Mouse (Mus musculus): ENCODE measurements around the gene 2310050C09Rik. TPM values are rescaled to one million over a fixed set of nuclear protein-coding genes. Genes with fewer than 3 reads are reported as not detected.
A peak's percentile ranks its signal among the peaks of the same experiment; 100 is the strongest.

The 2310050C09Rik gene
- total RNA-seq (2014; rRNA removed) = not detected in 2 replicates
- not detected in 2 replicates for polyA plus RNA-seq (2015; fragmentation: Nextera tagmentation; extraction: Ambion mirVana)

- no peaks in the 10 kb centered on the region for H3K4me1 ChIP-seq (ENCODE audit: insufficient read depth)
- no peak within 1 kb of the TSS for H3K4me3 ChIP-seq (ENCODE audit: low read depth, low read length)
- no peak within 1 kb of the TSS for H3K4me2 ChIP-seq (ENCODE audit: low read depth)
- no peak for ATAC-seq
- no peaks in the 10 kb centered on the region for H3K36me3 ChIP-seq (ENCODE audit: insufficient read depth)
- no peak for TF ChIP-seq CTCF (IDR thresholded peaks at IDR 0.05; ENCODE audit: low read depth)
- no peak within 1 kb of the TSS for H3K9ac ChIP-seq
- 81% methylated on average over 4 of the region's 4 CpGs for WGBS
- no peak for DNase-seq
- no peaks in the 10 kb centered on the region for H3K27me3 ChIP-seq (ENCODE audit: insufficient read depth, low read length)
- H3K9me3 ChIP-seq (ENCODE audit: low read length) = no peaks in the 10 kb centered on the region
- no peak within 1 kb of the TSS for H3K27ac ChIP-seq (ENCODE audit: low read depth, low read length)
Measured at GRCm38 (mm10) chr3:92870116-92870515, at the start of gene 2310050C09Rik. Gene 2310050C09Rik, minus strand, starts transcription at chr3:92870216.

GRCm38 (mm10) chr3:92907571-92907970, 37.6 kb upstream of the 2310050C09Rik start:
- 29% methylated on average over 4 of the region's 4 CpGs for WGBS
- peak; percentile 70; the same call in 1 of the 2 replicates for ATAC-seq

GRCm38 (mm10) chr3:92905182-92905581, 35.2 kb upstream of the 2310050C09Rik start:
- no peak overlapping the region for H3K4me2 ChIP-seq (ENCODE audit: low read depth)
- H3K36me3 ChIP-seq (ENCODE audit: insufficient read depth) = no peaks in the 10 kb centered on the region
- no peaks in the 10 kb centered on the region for H3K27me3 ChIP-seq (ENCODE audit: insufficient read depth, low read length)
- WGBS = 51% methylated on average over 3 of the region's 3 CpGs
- H3K9me3 ChIP-seq (ENCODE audit: low read length) = no peaks in the 10 kb centered on the region
- no peak overlapping the region for H3K4me3 ChIP-seq (ENCODE audit: low read depth, low read length)
- DNase-seq (no peak), ATAC-seq (no peak)
- H3K9ac ChIP-seq = no peak overlapping the region
- H3K4me1 ChIP-seq (ENCODE audit: insufficient read depth) = no peaks in the 10 kb centered on the region
- TF ChIP-seq CTCF (IDR thresholded peaks at IDR 0.05; ENCODE audit: low read depth) = no peak
- H3K27ac ChIP-seq (ENCODE audit: low read depth, low read length) = no peak overlapping the region

More at GRCm38 (mm10) chr3:92907571-92907970, 37.6 kb upstream of the 2310050C09Rik start:
- peak; percentile 36 for DNase-seq
- no peaks in the 10 kb centered on the region for H3K4me1 ChIP-seq (ENCODE audit: insufficient read depth)
- TF ChIP-seq CTCF (IDR thresholded peaks at IDR 0.05; ENCODE audit: low read depth) = peak; percentile 67
- H3K9me3 ChIP-seq (ENCODE audit: low read length) = no peaks in the 10 kb centered on the region
- H3K9ac ChIP-seq = no peak overlapping the region
- H3K4me3 ChIP-seq (ENCODE audit: low read depth, low read length) = no peak overlapping the region
- no peaks in the 10 kb centered on the region for H3K27me3 ChIP-seq (ENCODE audit: insufficient read depth, low read length)
- no peaks in the 10 kb centered on the region for H3K36me3 ChIP-seq (ENCODE audit: insufficient read depth)
- no peak overlapping the region for H3K27ac ChIP-seq (ENCODE audit: low read depth, low read length)
- no peak overlapping the region for H3K4me2 ChIP-seq (ENCODE audit: low read depth)

DNA sequence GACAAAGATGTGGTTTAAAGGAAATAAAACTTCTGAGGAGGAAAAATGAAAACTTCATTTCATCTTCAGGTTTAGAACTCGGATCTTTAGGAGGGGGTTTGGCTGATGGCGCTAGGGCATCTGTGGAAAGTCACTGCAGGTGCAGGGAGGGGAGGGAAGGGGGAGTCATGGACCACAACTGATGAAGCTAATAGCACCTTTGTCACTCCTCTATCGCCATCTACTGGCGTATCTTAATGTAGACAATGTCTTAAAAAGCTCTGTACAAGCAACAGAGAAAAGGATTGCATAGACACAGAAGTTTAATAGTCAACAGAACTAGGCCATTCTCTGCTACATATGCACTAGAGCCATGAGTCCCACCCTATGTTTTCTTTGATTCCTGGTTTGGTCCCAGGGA, 33.6 kb upstream of the 2310050C09Rik start:
- WGBS = 33% methylated on average over 4 of the region's 4 CpGs
- ATAC-seq = peak; percentile 62; the same call in 1 of the 2 replicates
- no peak overlapping the region for H3K4me2 ChIP-seq (ENCODE audit: low read depth)

GRCm38 (mm10) chr3:92902992-92903391, 33.0 kb upstream of the 2310050C09Rik start:
- no peaks in the 10 kb centered on the region for H3K36me3 ChIP-seq (ENCODE audit: insufficient read depth)
- H3K27ac ChIP-seq (ENCODE audit: low read depth, low read length) = no peak overlapping the region
- no peak overlapping the region for H3K4me3 ChIP-seq (ENCODE audit: low read depth, low read length)
- H3K4me2 ChIP-seq (ENCODE audit: low read depth) = no peak overlapping the region
- 21% methylated on average over 3 of the region's 3 CpGs for WGBS
- H3K27me3 ChIP-seq (ENCODE audit: insufficient read depth, low read length) = no peaks in the 10 kb centered on the region
- no peaks in the 10 kb centered on the region for H3K4me1 ChIP-seq (ENCODE audit: insufficient read depth)
- H3K9ac ChIP-seq = no peak overlapping the region
- no peaks in the 10 kb centered on the region for H3K9me3 ChIP-seq (ENCODE audit: low read length)
- ATAC-seq = no peak
- peak; percentile 59 for TF ChIP-seq CTCF (IDR thresholded peaks at IDR 0.05; ENCODE audit: low read depth)
- DNase-seq = peak; percentile 26

More for the DNA sequence above, 33.6 kb upstream of the 2310050C09Rik start:
- Histone ChIP-seq H3K9ac (no peak overlapping the region), H3K9me3 (ENCODE audit: low read length) (no peaks in the 10 kb centered on the region), H3K27ac (ENCODE audit: low read depth, low read length) (no peak overlapping the region), H3K4me1 (ENCODE audit: insufficient read depth) (no peaks in the 10 kb centered on the region), H3K36me3 (ENCODE audit: insufficient read depth) (no peaks in the 10 kb centered on the region), H3K4me3 (ENCODE audit: low read depth, low read length) (no peak overlapping the region), H3K27me3 (ENCODE audit: insufficient read depth, low read length) (no peaks in the 10 kb centered on the region)
- peak; percentile 36 for DNase-seq
- peak; percentile 58 for TF ChIP-seq CTCF (IDR thresholded peaks at IDR 0.05; ENCODE audit: low read depth)

DNA sequence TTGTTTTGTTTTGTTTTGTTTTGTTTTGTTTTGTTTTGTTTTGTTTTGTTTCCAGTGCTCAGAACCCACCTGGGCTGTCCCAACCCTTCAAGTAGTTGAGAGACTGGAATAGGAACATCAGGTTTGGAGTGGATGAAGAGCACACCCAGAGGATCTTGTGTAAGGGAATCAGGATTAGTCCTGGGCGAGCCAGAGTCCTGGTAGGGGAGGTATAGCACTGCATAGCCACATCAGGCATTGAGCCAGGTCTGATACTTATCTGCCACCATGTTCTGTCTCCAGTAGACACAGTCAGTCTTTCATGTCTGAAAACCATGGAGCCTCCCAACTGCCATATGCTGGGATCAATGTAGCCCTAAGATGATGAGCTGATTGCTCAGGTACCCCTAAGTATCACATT, 24.5 kb upstream of the 2310050C09Rik start:
- no peaks in the 10 kb centered on the region for H3K9me3 ChIP-seq (ENCODE audit: low read length)
- no peak for DNase-seq
- no peaks in the 10 kb centered on the region for H3K36me3 ChIP-seq (ENCODE audit: insufficient read depth)
- H3K9ac ChIP-seq = no peak overlapping the region
- no peak overlapping the region for H3K27ac ChIP-seq (ENCODE audit: low read depth, low read length)
- ATAC-seq = no peak
- no peaks in the 10 kb centered on the region for H3K27me3 ChIP-seq (ENCODE audit: insufficient read depth, low read length)
- no peaks in the 10 kb centered on the region for H3K4me1 ChIP-seq (ENCODE audit: insufficient read depth)
- no peak for TF ChIP-seq CTCF (IDR thresholded peaks at IDR 0.05; ENCODE audit: low read depth)
- no peak overlapping the region for H3K4me2 ChIP-seq (ENCODE audit: low read depth)
- H3K4me3 ChIP-seq (ENCODE audit: low read depth, low read length) = no peak overlapping the region
- 67% methylated on average over 1 of the region's 1 CpGs for WGBS

- Histone ChIP-seq H3K4me3 (ENCODE audit: low read depth, low read length) (no peak overlapping the region), H3K9ac (no peak overlapping the region), H3K4me1 (ENCODE audit: insufficient read depth) (no peaks in the 10 kb centered on the region), H3K9me3 (ENCODE audit: low read length) (no peaks in the 10 kb centered on the region), H3K27ac (ENCODE audit: low read depth, low read length) (no peak overlapping the region), H3K4me2 (ENCODE audit: low read depth) (no peak overlapping the region), H3K27me3 (ENCODE audit: insufficient read depth, low read length) (no peaks in the 10 kb centered on the region), H3K36me3 (ENCODE audit: insufficient read depth) (no peaks in the 10 kb centered on the region)
- DNase-seq (no peak), ATAC-seq (no peak)
- no peak for TF ChIP-seq CTCF (IDR thresholded peaks at IDR 0.05; ENCODE audit: low read depth)
- 48% methylated on average over 3 of the region's 3 CpGs for WGBS
Measured at GRCm38 (mm10) chr3:92894063-92894462, 24.0 kb upstream of the 2310050C09Rik start.
